Mouse (Mus musculus) stomach, postnatal 0 days (tissue): ENCODE measurements around the gene Pum1.

Experiments used
- CTCF ChIP-seq: IDR thresholded peaks from 2 replicates; pipeline ENCODE4 v1.5.1; 2016; ENCODE audit warnings: antibody characterized with exemption, low read depth, mild to moderate bottlenecking, moderate library complexity
- EP300 ChIP-seq: optimal IDR thresholded peaks from 2 replicates; pipeline ENCODE3; 2016; ENCODE audit warnings: antibody characterized with exemption

- TF ChIP-seq CTCF = no peak
- TF ChIP-seq EP300 = no peak
Observed at GRCm38 (mm10) chr4:130672161-130672560, 9.0 kb downstream of the Pum1 start.
